Mouse (Mus musculus): Measurements from ENCODE around the gene Adig.

Gene Adig

GRCm38 (mm10) chr2:158501836-158502812 lies at the start of gene Adig:
TSS of gene Adig (plus strand) at chr2:158502612.
- DNase-seq (ENCODE audit: low spot score) = no peak

GRCm38 (mm10) chr2:158456451-158456850 lies 46.0 kb upstream of the Adig start:
- no peak for DNase-seq (ENCODE audit: low spot score)

GRCm38 (mm10) chr2:158457610-158458009 lies 44.8 kb upstream of the Adig start:
- no peak for DNase-seq (ENCODE audit: low spot score)

- DNase-seq (ENCODE audit: low spot score) = no peak
These were observed 40.0 kb upstream of the Adig start for GRCm38 (mm10) chr2:158462450-158462849.

GRCm38 (mm10) chr2:158474159-158474558 lies 28.3 kb upstream of the Adig start:
- DNase-seq (ENCODE audit: low spot score) = no peak

GRCm38 (mm10) chr2:158477640-158478039 lies 24.8 kb upstream of the Adig start:
- no peak for DNase-seq (ENCODE audit: low spot score)

- no peak for DNase-seq (ENCODE audit: low spot score)
These were observed 4.0 kb upstream of the Adig start for GRCm38 (mm10) chr2:158498457-158498856.

- DNase-seq (ENCODE audit: low spot score) = no peak
These were observed 814 bp downstream of the Adig start for GRCm38 (mm10) chr2:158503226-158503625.

GRCm38 (mm10) chr2:158503671-158504070 lies 1.3 kb downstream of the Adig start:
- DNase-seq (ENCODE audit: low spot score) = no peak

- DNase-seq (ENCODE audit: low spot score) = no peak
These were observed 4.1 kb downstream of the Adig start for GRCm38 (mm10) chr2:158506475-158506874.

- DNase-seq (ENCODE audit: low spot score) = no peak
These were observed 4.6 kb downstream of the Adig start for GRCm38 (mm10) chr2:158507046-158507445.

GRCm38 (mm10) chr2:158510665-158511064 lies 8.3 kb downstream of the Adig start:
- DNase-seq (ENCODE audit: low spot score) = no peak

- DNase-seq (ENCODE audit: low spot score) = no peak
These were observed 10.1 kb downstream of the Adig start, which contains the start of gene Arhgap40 for GRCm38 (mm10) chr2:158512528-158512927. TSS of gene Arhgap40 (plus strand) at chr2:158512796.

GRCm38 (mm10) chr2:158513821-158514336 lies 11.5 kb downstream of the Adig start:
- DNase-seq (ENCODE audit: low spot score) = no peak

GRCm38 (mm10) chr2:158518583-158518982 lies 16.2 kb downstream of the Adig start:
- DNase-seq (ENCODE audit: low spot score) = no peak

- no peak for DNase-seq (ENCODE audit: low spot score)
These were observed 16.7 kb downstream of the Adig start for GRCm38 (mm10) chr2:158519071-158519470.

GRCm38 (mm10) chr2:158519800-158520199 lies 17.4 kb downstream of the Adig start:
- no peak for DNase-seq (ENCODE audit: low spot score)

GRCm38 (mm10) chr2:158523060-158523459 lies 20.6 kb downstream of the Adig start:
- no peak for DNase-seq (ENCODE audit: low spot score)

- no peak for DNase-seq (ENCODE audit: low spot score)
These were observed 21.9 kb downstream of the Adig start for GRCm38 (mm10) chr2:158524129-158524860.

- no peak for DNase-seq (ENCODE audit: low spot score)
These were observed 31.7 kb downstream of the Adig start for GRCm38 (mm10) chr2:158534090-158534489.

- no peak for DNase-seq (ENCODE audit: low spot score)
These were observed 32.1 kb downstream of the Adig start for GRCm38 (mm10) chr2:158534559-158534958.

GRCm38 (mm10) chr2:158539433-158540305 lies 37.3 kb downstream of the Adig start:
- no peak for DNase-seq (ENCODE audit: low spot score)

Data from urinary bladder, postnatal 10 days (tissue).